Mouse (Mus musculus) small intestine, adult 2 months (tissue): Measurements from ENCODE around the gene Sit1.

ENCODE experiments used
- CTCF ChIP-seq: fragments of 200-500 bp; IDR thresholded peaks from 2 replicates; pipeline ENCODE4 v1.5.1; 2012; ENCODE audit warnings: low read depth, mild to moderate bottlenecking, control low read depth, inconsistent platforms, low read length, moderate library complexity, mixed read lengths; ENCODE audit not compliant: insufficient replicate concordance, insufficient read length; ENCODE audit errors: extremely low read depth
- POLR2A ChIP-seq: fragments of 200-500 bp; IDR thresholded peaks from 2 replicates; pipeline ENCODE4 v1.6.1; 2012; ENCODE audit warnings: low read depth, mild to moderate bottlenecking, control low read depth, inconsistent platforms, low read length, moderate library complexity

- peak; percentile 52; the same call in 1 of the 2 replicates for TF ChIP-seq CTCF
- no peak for TF ChIP-seq POLR2A
Observed at GRCm38 (mm10) chr4:43477857-43478533, 5.5 kb downstream of the Sit1 start.
